ENCODE assay signal across 29 mouse cellular contexts in genomic region chr16:78099114-78099513, GRCm38 (mm10).
A peak's percentile ranks its signal among the peaks of the same experiment; 100 is the strongest.
DNase-seq lines count a peak whose midpoint lies in the region; ATAC-seq and TF ChIP-seq lines count a peak whose summit lies in the region.
"Had no signal": no experiment of that assay in that cellular context is flagged by ENCODE, and none has a peak within 500 bp of the region (broad histone marks: within the 10 kb centered on the region; RNA-seq: fewer than 3 reads in every experiment).

No protein-coding gene starts in this region.

- H3K9ac ChIP-seq in forebrain, embryonic 14.5 days (ENCODE audit: low read length): no peak overlapping the region
- no peak overlapping the region for H3K9ac ChIP-seq in forebrain, embryonic 12.5 days
- no peak overlapping the region for H3K9ac ChIP-seq in forebrain, postnatal 0 days
- no peak overlapping the region for H3K9ac ChIP-seq in forebrain, embryonic 13.5 days
- H3K9ac ChIP-seq: embryonic facial prominence, embryonic 13.5 days; heart, embryonic 13.5 days; hindbrain, embryonic 14.5 days had no signal

- H3K4me3 ChIP-seq in forebrain, embryonic 14.5 days (ENCODE audit: low read depth, low read length): no peak overlapping the region
- H3K4me3 ChIP-seq in forebrain, embryonic 12.5 days (replicated peaks): no peak overlapping the region
- H3K4me3 ChIP-seq in forebrain, postnatal 0 days (ENCODE audit: low read depth, low read length): no peak overlapping the region
- no peak overlapping the region for H3K4me3 ChIP-seq in forebrain, embryonic 13.5 days
- peak overlapping the region; percentile 6; the same call in 1 of the 2 replicates for H3K4me3 ChIP-seq in layer of hippocampus, adult 2 months
- H3K4me3 ChIP-seq: embryonic facial prominence, embryonic 13.5 days; heart, embryonic 10.5 days; heart, embryonic 13.5 days had no signal

- no peak for TF ChIP-seq CTCF in forebrain, postnatal 0 days (IDR thresholded peaks at IDR 0.05; ENCODE audit: low read depth)
- TF ChIP-seq CTCF in layer of hippocampus, adult 2 months (conservative IDR thresholded peaks at IDR 0.05): no peak

- H3K4me2 ChIP-seq in forebrain, embryonic 14.5 days (ENCODE audit: low read length): no peak overlapping the region
- H3K4me2 ChIP-seq in forebrain, embryonic 12.5 days: no peak overlapping the region
- 0 out of 2 replicates have a peak overlapping the region, but pooled peaks have one; percentile 10 for H3K4me2 ChIP-seq in forebrain, postnatal 0 days (ENCODE audit: low read depth)
- H3K4me2 ChIP-seq in forebrain, embryonic 13.5 days: no peak overlapping the region
- H3K4me2 ChIP-seq: embryonic facial prominence, embryonic 13.5 days; heart, embryonic 13.5 days; hindbrain, embryonic 14.5 days had no signal

- ATAC-seq in forebrain, embryonic 14.5 days: no peak
- no peak for ATAC-seq in forebrain, embryonic 12.5 days (ENCODE audit: low FRiP score)
- ATAC-seq in forebrain, postnatal 0 days: peak; percentile 42; the same call in 1 of the 2 replicates
- no peak; the same call in 1 of the 2 replicates for ATAC-seq in forebrain, embryonic 13.5 days
- ATAC-seq: hindbrain, postnatal 0 days; inflammation-experienced regulatory T-cells, adult 6 months; intestine, embryonic 16.5 days; Patski had no signal

- H3K4me1 ChIP-seq in forebrain, embryonic 14.5 days (ENCODE audit: control insufficient read depth, insufficient read depth, low read length): peaks cover 15% of the 10 kb centered on the region; the same call in 1 of the 2 replicates
- peaks cover 8% of the 10 kb centered on the region for H3K4me1 ChIP-seq in forebrain, embryonic 12.5 days
- H3K4me1 ChIP-seq in forebrain, postnatal 0 days (ENCODE audit: insufficient read depth): peaks cover 7% of the 10 kb centered on the region; the same call in 1 of the 2 replicates
- H3K4me1 ChIP-seq in forebrain, embryonic 13.5 days: peaks cover 22% of the 10 kb centered on the region
- H3K4me1 ChIP-seq: heart, embryonic 10.5 days; heart, embryonic 13.5 days had no signal

- DNase-seq in forebrain, embryonic 14.5 days (ENCODE audit: low spot score): peak; percentile 43
- peak; percentile 35 for DNase-seq in forebrain, postnatal 0 days
- no peak for DNase-seq in layer of hippocampus, adult 2 months (ENCODE audit: low spot score in 2 of 2)
- no peak for DNase-seq in layer of hippocampus, adult 9-10 months (ENCODE audit: low spot score)
- peak; percentile 16 for DNase-seq in skeletal muscle tissue, adult 2 months (ENCODE audit: low read depth, low spot score)
- DNase-seq: adrenal gland, postnatal 10 days; adrenal gland, postnatal 36 days; B cell, adult 2 months; cerebellum, adult 11 months; cerebellum, adult 2 months; cerebellum, adult 9-11 months; cerebellum, postnatal 25 days; gastrocnemius, postnatal 14 days; heart, adult 18-20 months; heart, postnatal 14 days; heart, postnatal 4 days; kidney, adult 18-20 months had no signal

- no peaks in the 10 kb centered on the region; the same call in 1 of the 2 replicates for H3K9me3 ChIP-seq in forebrain, embryonic 14.5 days (replicated peaks; ENCODE audit: control insufficient read depth, low read length)
- H3K9me3 ChIP-seq in forebrain, embryonic 12.5 days: no peaks in the 10 kb centered on the region
- H3K9me3 ChIP-seq in forebrain, postnatal 0 days (ENCODE audit: low read length): no peaks in the 10 kb centered on the region
- H3K9me3 ChIP-seq in forebrain, embryonic 13.5 days (replicated peaks): no peaks in the 10 kb centered on the region
- H3K9me3 ChIP-seq: embryonic facial prominence, embryonic 13.5 days; heart, embryonic 10.5 days; heart, embryonic 13.5 days had no signal

- no peak overlapping the region for H3K27ac ChIP-seq in forebrain, embryonic 14.5 days (ENCODE audit: low read depth, low read length)
- H3K27ac ChIP-seq in forebrain, embryonic 12.5 days: no peak overlapping the region
- H3K27ac ChIP-seq in forebrain, postnatal 0 days (ENCODE audit: low read depth, low read length): no peak overlapping the region; the same call in 1 of the 2 replicates
- H3K27ac ChIP-seq in forebrain, embryonic 13.5 days: no peak overlapping the region
- H3K27ac ChIP-seq in layer of hippocampus, adult 2 months: no peak overlapping the region; the same call in 1 of the 2 replicates
- H3K27ac ChIP-seq: heart, embryonic 10.5 days; heart, embryonic 13.5 days; hindbrain, embryonic 14.5 days; hindbrain, postnatal 0 days had no signal

- no peaks in the 10 kb centered on the region for H3K27me3 ChIP-seq in forebrain, embryonic 14.5 days (replicated peaks; ENCODE audit: control insufficient read depth, insufficient read depth, low read length)
- no peaks in the 10 kb centered on the region for H3K27me3 ChIP-seq in forebrain, embryonic 12.5 days
- no peaks in the 10 kb centered on the region for H3K27me3 ChIP-seq in forebrain, postnatal 0 days (ENCODE audit: insufficient read depth, low read length)
- H3K27me3 ChIP-seq in forebrain, embryonic 13.5 days: no peaks in the 10 kb centered on the region
- H3K27me3 ChIP-seq: CH12.LX; embryonic facial prominence, embryonic 13.5 days; heart, embryonic 13.5 days had no signal

- 50% methylated on average over 6 of the region's 6 CpGs for WGBS in forebrain, embryonic 14.5 days
- 74% methylated on average over 6 of the region's 6 CpGs for WGBS in forebrain, embryonic 12.5 days
- WGBS in forebrain, postnatal 0 days: 38% methylated on average over 6 of the region's 6 CpGs
- WGBS in forebrain, embryonic 13.5 days: 63% methylated on average over 6 of the region's 6 CpGs

- no peaks in the 10 kb centered on the region for H3K36me3 ChIP-seq in forebrain, embryonic 14.5 days (ENCODE audit: control insufficient read depth, insufficient read depth, low read length)
- H3K36me3 ChIP-seq in forebrain, embryonic 12.5 days (replicated peaks): no peaks in the 10 kb centered on the region
- H3K36me3 ChIP-seq in forebrain, postnatal 0 days (ENCODE audit: insufficient read depth): no peaks in the 10 kb centered on the region
- no peaks in the 10 kb centered on the region for H3K36me3 ChIP-seq in forebrain, embryonic 13.5 days (ENCODE audit: poor library complexity, severe bottlenecking)
- H3K36me3 ChIP-seq: embryonic facial prominence, embryonic 13.5 days; G1E; heart, embryonic 10.5 days; heart, embryonic 13.5 days had no signal

Comparison
In these comparisons a context has a peak if more than half of its experiments do, and no peak if none do; other contexts are left out.
1. DNase-seq: peak in forebrain, embryonic 14.5 days (single experiment), forebrain, postnatal 0 days (single experiment) and skeletal muscle tissue, adult 2 months (single experiment); none in layer of hippocampus, adult 2 months (0 of 2) and layer of hippocampus, adult 9-10 months (single experiment).